Mouse (Mus musculus) E14TG2a.4 (cell line): ENCODE measurements around the gene Rhoh.

Experiments
- CTCF ChIP-seq: conservative IDR thresholded peaks from 2 replicates; pipeline ENCODE4 v1.5.1; 2014; ENCODE audit warnings: low read length
- NANOG ChIP-seq: IDR thresholded peaks from 2 replicates; pipeline ENCODE4 v1.6.1; 2014; ENCODE audit warnings: borderline replicate concordance, low read length, mixed read lengths
- POU5F1 ChIP-seq: IDR thresholded peaks from 2 replicates; pipeline ENCODE4 v1.6.1; 2014; ENCODE audit warnings: low read length, borderline replicate concordance

GRCm38 (mm10) chr5:65831917-65832618, 28.9 kb upstream of the Rhoh start:
- TF ChIP-seq CTCF (no peak), NANOG (no peak), POU5F1 (no peak)
